Mouse (Mus musculus): ENCODE data around the gene Neurog3. TPM values are rescaled to one million over a fixed set of nuclear protein-coding genes. Genes with fewer than 3 reads are reported as not detected.

Gene Neurog3
- polyA plus RNA-seq, 1 experiment from 2014 or later = 0.13 TPM

GRCm38 (mm10) chr10:62147466-62148248 is 14.8 kb downstream of the Neurog3 start:
- ATAC-seq (replicated peaks) = no peak
- Histone ChIP-seq H3K9ac (no peak overlapping the region), H3K4me2 (no peak overlapping the region), H3K4me3 (no peak overlapping the region), H3K36me3 (replicated peaks) (no peaks in the 10 kb centered on the region), H3K27ac (no peak overlapping the region), H3K4me1 (no peaks in the 10 kb centered on the region), H3K27me3 (replicated peaks) (no peaks in the 10 kb centered on the region; the same call in none of the 2 replicates), H3K9me3 (no peaks in the 10 kb centered on the region)
- 41% methylated on average over 12 of the region's 12 CpGs for WGBS

- ATAC-seq (replicated peaks) = no peak
- H3K9me3 ChIP-seq = no peaks in the 10 kb centered on the region
- H3K27me3 ChIP-seq (replicated peaks) = no peaks in the 10 kb centered on the region; the same call in none of the 2 replicates
- H3K4me1 ChIP-seq = no peaks in the 10 kb centered on the region
- H3K4me3 ChIP-seq = no peak overlapping the region
- no peak overlapping the region for H3K27ac ChIP-seq
- no peak overlapping the region for H3K9ac ChIP-seq
- no peaks in the 10 kb centered on the region for H3K36me3 ChIP-seq (replicated peaks)
- H3K4me2 ChIP-seq = no peak overlapping the region
- 7% methylated on average over 7 of the region's 7 CpGs for WGBS
Observed at GRCm38 (mm10) chr10:62149929-62150328, 17.0 kb downstream of the Neurog3 start.

- Histone ChIP-seq H3K4me3 (no peak overlapping the region), H3K4me2 (no peak overlapping the region), H3K9ac (no peak overlapping the region), H3K4me1 (no peaks in the 10 kb centered on the region), H3K27ac (no peak overlapping the region), H3K27me3 (replicated peaks) (no peaks in the 10 kb centered on the region), H3K9me3 (no peaks in the 10 kb centered on the region), H3K36me3 (replicated peaks) (no peaks in the 10 kb centered on the region)
- ATAC-seq (replicated peaks) = no peak
- WGBS = 57% methylated on average over 10 of the region's 10 CpGs
Observed at GRCm38 (mm10) chr10:62162410-62162809, 29.5 kb downstream of the Neurog3 start.

- peaks cover 14% of the 10 kb centered on the region; the same call in 1 of the 2 replicates for H3K27me3 ChIP-seq (replicated peaks)
- H3K27ac ChIP-seq = no peak overlapping the region
- H3K9me3 ChIP-seq = no peaks in the 10 kb centered on the region
- no peaks in the 10 kb centered on the region for H3K36me3 ChIP-seq (replicated peaks)
- 0 out of 2 replicates have a peak, but pooled peaks have one; percentile 56 for ATAC-seq (replicated peaks)
- WGBS = 6% methylated on average over 9 of the region's 9 CpGs
- no peak overlapping the region for H3K4me3 ChIP-seq
- peaks cover 18% of the 10 kb centered on the region for H3K4me1 ChIP-seq
- no peak overlapping the region for H3K9ac ChIP-seq
- H3K4me2 ChIP-seq = no peak overlapping the region
Observed at GRCm38 (mm10) chr10:62172841-62173553, 40.1 kb downstream of the Neurog3 start.

- Histone ChIP-seq H3K4me3 (no peak overlapping the region), H3K27me3 (replicated peaks) (peaks cover 14% of the 10 kb centered on the region; the same call in 1 of the 2 replicates), H3K9me3 (no peaks in the 10 kb centered on the region), H3K36me3 (replicated peaks) (no peaks in the 10 kb centered on the region), H3K9ac (no peak overlapping the region), H3K4me1 (peaks cover 18% of the 10 kb centered on the region), H3K4me2 (no peak overlapping the region), H3K27ac (no peak overlapping the region)
- ATAC-seq (replicated peaks) = no peak
- WGBS = 16% methylated on average over 9 of the region's 9 CpGs
Observed at GRCm38 (mm10) chr10:62173941-62174448, 41.1 kb downstream of the Neurog3 start.

- Histone ChIP-seq H3K27ac (no peak overlapping the region), H3K4me2 (no peak overlapping the region), H3K4me1 (peaks cover 18% of the 10 kb centered on the region), H3K9me3 (no peaks in the 10 kb centered on the region), H3K27me3 (replicated peaks) (peaks cover 14% of the 10 kb centered on the region; the same call in 1 of the 2 replicates), H3K4me3 (no peak overlapping the region), H3K36me3 (replicated peaks) (no peaks in the 10 kb centered on the region), H3K9ac (no peak overlapping the region)
- peak; percentile 45; the same call in 1 of the 2 replicates for ATAC-seq (replicated peaks)
- 17% methylated on average over 15 of the region's 15 CpGs for WGBS
Observed at GRCm38 (mm10) chr10:62174533-62175313, 41.8 kb downstream of the Neurog3 start.

- no peak for ATAC-seq (replicated peaks)
- Histone ChIP-seq H3K36me3 (replicated peaks) (no peaks in the 10 kb centered on the region), H3K4me3 (no peak overlapping the region), H3K27me3 (replicated peaks) (peaks cover 24% of the 10 kb centered on the region; the same call in 1 of the 2 replicates), H3K4me1 (peaks cover 1% of the 10 kb centered on the region; the same call in 1 of the 2 replicates), H3K9me3 (no peaks in the 10 kb centered on the region), H3K27ac (no peak overlapping the region), H3K4me2 (no peak overlapping the region), H3K9ac (no peak overlapping the region)
- 89% methylated on average over 3 of the region's 3 CpGs for WGBS
Observed at GRCm38 (mm10) chr10:62179944-62180343, 47.1 kb downstream of the Neurog3 start.

GRCm38 (mm10) chr10:62181701-62182100 is 48.8 kb downstream of the Neurog3 start:
- no peak overlapping the region for H3K9ac ChIP-seq
- 51% methylated on average over 3 of the region's 3 CpGs for WGBS
- peaks cover 26% of the 10 kb centered on the region; the same call in 1 of the 2 replicates for H3K27me3 ChIP-seq (replicated peaks)
- no peak overlapping the region for H3K4me3 ChIP-seq
- no peak overlapping the region for H3K4me2 ChIP-seq
- no peak for ATAC-seq (replicated peaks)
- H3K9me3 ChIP-seq = no peaks in the 10 kb centered on the region
- no peak overlapping the region for H3K27ac ChIP-seq
- H3K36me3 ChIP-seq (replicated peaks) = no peaks in the 10 kb centered on the region
- H3K4me1 ChIP-seq = no peaks in the 10 kb centered on the region

- H3K27ac ChIP-seq = no peak overlapping the region
- peaks cover 26% of the 10 kb centered on the region; the same call in 1 of the 2 replicates for H3K27me3 ChIP-seq (replicated peaks)
- no peaks in the 10 kb centered on the region for H3K36me3 ChIP-seq (replicated peaks)
- H3K9ac ChIP-seq = no peak overlapping the region
- no peak; the same call in 1 of the 2 replicates for ATAC-seq (replicated peaks)
- no peak overlapping the region for H3K4me2 ChIP-seq
- no peaks in the 10 kb centered on the region for H3K4me1 ChIP-seq
- WGBS = 67% methylated on average over 6 of the region's 6 CpGs
- H3K4me3 ChIP-seq = no peak overlapping the region
- no peaks in the 10 kb centered on the region for H3K9me3 ChIP-seq
Observed at GRCm38 (mm10) chr10:62182471-62183014, 49.7 kb downstream of the Neurog3 start.

GRCm38 (mm10) chr10:62183053-62183452 is 50.2 kb downstream of the Neurog3 start:
- 2% methylated on average over 10 of the region's 10 CpGs for WGBS
- Histone ChIP-seq H3K9ac (no peak overlapping the region), H3K4me3 (no peak overlapping the region), H3K27me3 (replicated peaks) (peaks cover 26% of the 10 kb centered on the region; the same call in 1 of the 2 replicates), H3K36me3 (replicated peaks) (no peaks in the 10 kb centered on the region), H3K4me1 (no peaks in the 10 kb centered on the region), H3K9me3 (no peaks in the 10 kb centered on the region), H3K27ac (no peak overlapping the region), H3K4me2 (no peak overlapping the region)
- peak; percentile 72 for ATAC-seq (replicated peaks)
